Mouse (Mus musculus) lung, postnatal 25 days (tissue): ENCODE results near the gene Gns.

ENCODE experiments used
- DNase-seq: peaks from one replicate; pipeline ENCODE4 v3.0.0; 2022; ENCODE audit warnings: low spot score

Gns gene

DNA sequence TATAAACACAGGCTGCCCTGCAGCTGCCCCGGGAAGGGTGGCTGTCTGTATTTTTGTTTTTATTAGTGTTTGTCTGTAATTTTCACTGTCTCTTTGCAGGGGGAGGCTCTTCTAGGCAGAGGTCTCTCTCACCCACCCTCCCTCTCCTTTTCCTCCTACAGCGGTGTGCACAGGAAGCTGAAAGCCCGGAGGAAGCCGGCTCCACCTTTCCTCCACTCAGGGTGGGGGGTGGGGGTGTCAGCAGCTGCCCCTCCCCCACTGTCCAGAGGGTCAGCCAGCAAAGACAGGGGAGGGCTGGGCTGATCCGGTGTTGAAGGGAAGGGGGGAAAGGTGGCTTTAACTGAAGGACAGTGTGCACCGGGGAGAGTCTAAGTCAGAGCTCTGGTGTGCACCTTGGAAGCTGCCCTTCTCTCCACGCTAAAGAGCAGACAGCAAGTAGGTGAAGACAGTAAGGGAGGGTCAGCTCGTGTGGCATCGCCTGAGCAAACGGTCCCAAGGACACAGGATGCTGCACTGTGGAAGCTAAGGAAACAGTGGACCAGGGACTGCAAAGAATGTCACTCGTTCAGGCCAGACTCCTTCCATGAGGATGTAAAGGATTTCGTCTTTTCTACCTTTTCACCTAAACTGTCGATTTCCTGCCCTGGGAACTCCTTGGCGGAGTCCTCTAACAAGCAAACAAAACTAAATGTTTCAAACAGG, 65.2 kb downstream of the Gns start:
- no peak for DNase-seq

DNA sequence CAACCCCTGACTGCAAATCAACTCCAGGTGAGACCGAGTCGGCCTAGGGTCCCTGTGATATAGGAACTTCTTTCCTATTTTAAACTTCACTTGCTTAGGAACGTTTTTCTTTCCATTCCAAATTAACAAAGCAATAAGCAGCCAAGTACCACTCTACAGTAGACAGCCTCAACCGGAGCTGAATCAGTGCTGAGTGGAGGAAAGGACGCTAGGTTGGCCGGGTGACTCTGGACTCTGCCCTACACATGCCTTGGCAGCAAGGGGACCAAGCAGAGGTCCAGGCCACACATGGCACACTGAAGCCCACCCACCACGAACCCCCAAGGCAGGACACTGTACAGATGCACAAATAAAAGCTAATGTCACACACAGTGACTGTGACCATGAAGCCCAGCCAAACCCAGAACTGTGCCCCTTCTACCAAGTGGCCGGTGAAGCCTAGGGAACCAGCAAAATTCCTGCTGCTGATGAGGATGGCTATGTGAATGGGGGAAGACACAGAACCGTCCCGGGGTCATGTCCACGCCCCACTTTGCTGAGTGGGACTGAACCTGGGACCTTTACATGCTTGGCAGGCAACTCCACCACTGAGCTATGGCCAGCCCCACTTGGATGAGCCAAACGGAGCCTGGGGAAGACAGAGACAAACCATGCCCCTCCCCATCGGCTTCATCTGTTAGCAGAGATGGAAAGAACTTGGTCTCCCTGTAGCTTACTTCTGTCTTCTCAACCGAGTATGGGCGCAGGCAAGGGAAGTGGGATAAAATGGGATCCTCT, 66.1 kb downstream of the Gns start:
- no peak for DNase-seq

DNA sequence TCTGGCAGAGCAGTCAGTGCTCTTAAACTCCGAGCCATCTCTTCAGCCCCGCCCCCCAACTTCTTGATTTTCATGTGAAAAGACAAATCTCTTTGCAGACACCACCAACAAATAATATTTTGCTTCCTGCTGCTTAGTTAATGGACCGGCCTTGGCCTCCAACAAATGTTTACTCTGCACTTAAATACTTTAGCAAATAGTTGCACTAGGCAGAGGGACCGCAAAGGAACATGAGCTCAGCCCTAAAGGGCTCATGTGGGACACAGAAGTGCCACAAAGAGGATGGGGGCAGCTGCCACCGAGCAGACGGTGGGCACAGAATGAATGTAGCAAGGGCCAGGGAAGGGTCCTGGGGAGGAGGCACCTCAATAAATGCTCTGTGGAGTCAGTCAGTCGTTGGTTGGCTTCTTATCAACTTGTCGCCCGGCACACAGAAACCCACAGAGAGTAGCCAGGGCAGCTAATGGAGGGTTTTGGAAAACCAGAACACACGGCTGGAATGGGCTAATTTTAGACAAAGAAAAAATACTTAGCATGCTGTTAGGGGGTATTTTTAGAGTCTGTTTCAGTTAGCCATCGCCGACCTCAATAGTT, 67.2 kb downstream of the Gns start:
- peak; percentile 75 for DNase-seq

DNA sequence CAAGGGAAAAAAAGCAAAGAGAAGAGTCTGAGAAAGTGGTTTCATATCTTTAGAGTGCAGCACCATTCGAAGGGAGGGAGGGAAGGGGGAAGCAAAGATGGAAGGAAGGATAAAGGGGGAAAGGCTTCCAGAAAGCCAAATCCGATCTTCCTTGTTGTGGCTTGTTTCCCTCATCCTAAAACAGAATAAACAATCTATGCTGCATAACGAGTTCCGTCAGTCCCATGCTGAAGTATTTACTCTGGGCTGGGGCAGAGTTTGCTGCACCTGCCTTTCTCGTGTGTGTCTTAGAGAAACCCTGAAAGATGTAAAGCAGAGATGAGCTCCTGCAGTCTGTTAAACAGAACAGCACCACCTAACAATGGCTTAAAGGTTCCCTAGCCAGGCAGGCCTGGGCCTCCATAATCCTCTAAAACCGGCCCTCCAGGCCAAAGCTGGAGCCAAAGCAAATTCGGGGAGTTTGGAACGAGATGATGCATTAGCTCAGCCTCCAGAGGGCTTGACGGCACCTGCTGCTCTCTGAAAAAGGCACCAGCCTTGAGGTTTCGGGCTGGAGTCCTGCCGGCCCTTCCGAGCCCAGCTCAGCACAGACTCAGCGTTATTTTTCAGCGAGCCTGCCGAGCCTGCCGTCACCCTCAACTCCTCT, 67.9 kb downstream of the Gns start:
- DNase-seq: no peak

- DNase-seq: peak; percentile 58
These were observed 69.7 kb downstream of the Gns start for GRCm38 (mm10) chr10:121434441-121435103.

DNA sequence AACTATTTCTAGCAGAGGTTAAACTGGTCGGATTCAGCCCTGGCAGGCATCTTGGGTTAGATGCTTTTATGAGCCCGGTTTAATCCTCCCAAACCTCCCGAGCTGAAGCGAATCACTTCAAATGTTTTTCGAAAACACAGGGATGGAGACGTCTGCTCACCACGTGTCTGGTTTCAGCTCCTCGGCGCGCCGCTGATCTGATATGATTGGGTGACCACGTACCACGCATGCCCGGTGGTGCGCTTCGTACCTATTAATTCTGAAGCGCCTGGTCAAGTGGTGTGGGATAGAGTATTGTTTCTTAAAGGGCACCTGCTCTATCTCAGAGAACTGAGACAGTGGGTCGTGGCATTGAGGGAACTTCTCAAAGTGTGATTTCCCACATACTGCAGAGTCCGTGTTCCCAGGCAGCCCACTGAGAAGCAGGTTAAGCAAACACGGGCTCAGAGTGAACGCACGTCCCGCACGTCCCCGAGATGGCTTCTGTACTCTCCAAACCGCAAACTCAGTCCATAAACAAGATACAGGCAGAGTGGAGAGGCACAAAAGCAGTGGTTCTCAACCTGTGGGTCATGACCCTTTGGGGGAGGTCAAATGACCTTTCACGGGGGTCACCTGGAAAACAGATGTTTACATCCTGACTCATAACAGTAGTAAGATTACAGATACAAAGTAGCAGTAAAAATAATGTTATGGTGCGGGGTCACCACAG, 70.8 kb downstream of the Gns start:
- no peak for DNase-seq

- no peak for DNase-seq
These were observed 71.4 kb downstream of the Gns start for GRCm38 (mm10) chr10:121436258-121436645.

DNA sequence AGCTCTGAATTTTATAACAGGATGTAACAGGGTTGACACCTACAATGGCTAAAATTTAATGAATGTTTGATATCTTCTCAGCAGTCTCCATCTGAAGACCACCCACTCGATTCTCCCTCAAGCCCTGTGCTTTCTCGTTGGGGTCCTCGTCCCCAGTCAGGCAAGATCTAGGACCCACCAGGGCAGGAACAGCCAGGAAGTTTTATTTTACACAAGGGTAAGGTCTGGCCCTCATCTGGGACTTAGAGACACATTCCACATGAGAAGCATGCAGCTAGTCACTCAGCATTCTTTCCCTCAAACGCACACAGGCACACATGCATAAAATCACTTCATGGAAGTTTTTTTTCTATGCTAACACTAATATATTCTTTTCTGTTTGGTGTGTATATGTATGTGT, 71.8 kb downstream of the Gns start:
- DNase-seq: no peak

DNA sequence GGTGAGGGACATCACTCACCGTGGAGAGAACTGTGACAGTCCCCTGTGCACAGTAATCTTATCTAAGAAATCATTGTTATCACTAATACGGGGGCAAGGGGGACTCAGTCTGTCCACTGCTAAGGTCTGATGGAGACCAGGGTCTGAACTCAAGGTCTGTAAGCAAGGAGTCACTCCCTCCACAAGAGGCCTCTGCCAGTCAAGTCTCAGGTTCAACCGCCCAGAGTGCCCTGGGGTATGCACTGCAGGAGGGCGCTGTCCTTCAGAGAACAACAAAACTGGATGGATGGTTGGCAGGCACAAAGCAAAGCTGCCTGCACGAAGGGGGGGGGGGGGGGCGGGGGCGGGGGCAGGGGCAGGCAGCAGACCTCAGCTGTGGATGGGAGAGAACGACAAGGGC, 73.2 kb downstream of the Gns start:
- DNase-seq: no peak

DNA sequence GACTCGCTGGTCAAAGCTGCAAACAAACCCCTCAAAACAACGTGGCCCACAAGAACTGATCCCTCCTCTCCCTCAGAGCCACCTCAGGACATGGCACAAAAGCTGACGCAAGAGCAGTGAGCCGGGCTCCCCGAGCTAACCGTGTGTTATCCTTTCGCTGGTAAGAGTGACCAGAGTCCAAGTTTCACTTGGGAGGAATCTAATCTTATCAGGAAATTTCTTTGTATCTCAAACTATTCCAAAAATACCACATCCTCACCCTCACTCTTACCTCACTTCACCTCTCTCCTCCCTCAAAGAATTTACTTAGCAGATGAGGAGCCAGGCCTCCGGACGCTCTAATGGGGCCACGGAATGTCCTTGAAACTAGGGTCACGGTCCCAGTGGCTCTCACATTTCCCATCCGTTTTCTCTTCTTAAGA, 74.4 kb downstream of the Gns start:
- DNase-seq: peak; percentile 63

DNA sequence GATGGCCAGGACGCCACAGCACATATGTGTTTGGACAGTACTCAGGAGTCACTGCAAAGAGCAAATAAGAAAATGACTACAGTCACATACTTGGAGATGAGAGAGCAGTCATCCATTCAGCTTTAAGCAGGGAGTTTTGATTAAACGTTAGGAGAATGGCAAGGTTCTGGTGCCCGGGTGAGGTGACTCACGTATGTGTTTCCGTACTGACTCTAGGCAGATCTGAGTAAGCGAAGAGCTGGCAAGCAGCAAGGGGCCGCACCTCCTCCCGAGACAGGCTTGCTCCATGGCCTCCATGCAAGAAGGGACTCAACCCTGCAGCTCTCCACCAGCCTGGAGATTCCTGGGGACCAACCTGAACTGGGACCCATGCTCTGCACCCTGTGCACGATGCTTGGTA, 78.9 kb downstream of the Gns start:
- DNase-seq: no peak

DNA sequence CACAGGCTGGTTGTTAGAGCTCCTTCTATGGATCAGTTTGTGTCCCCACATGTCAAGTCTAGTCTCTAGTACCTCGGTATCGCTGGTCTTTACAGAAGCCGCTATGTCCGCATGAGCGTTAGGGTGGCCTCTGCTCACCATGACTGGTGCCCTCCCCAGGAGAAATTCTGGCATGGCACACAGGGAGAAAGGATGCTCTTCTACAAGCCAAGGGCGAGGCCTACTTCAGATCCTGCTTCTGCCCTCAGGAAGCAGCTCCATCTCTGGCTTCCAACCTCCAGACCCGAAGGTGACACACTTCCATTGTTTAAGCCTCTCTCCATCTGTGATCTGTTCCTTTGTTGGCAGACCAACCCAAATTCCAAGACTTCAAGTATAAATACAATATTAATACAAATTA, 79.3 kb downstream of the Gns start:
- no peak for DNase-seq

- DNase-seq: peak; percentile 62
These were observed 80.9 kb downstream of the Gns start for GRCm38 (mm10) chr10:121445808-121446207.
